24 mouse cellular contexts compared by ENCODE assay signal in the genomic region with DNA sequence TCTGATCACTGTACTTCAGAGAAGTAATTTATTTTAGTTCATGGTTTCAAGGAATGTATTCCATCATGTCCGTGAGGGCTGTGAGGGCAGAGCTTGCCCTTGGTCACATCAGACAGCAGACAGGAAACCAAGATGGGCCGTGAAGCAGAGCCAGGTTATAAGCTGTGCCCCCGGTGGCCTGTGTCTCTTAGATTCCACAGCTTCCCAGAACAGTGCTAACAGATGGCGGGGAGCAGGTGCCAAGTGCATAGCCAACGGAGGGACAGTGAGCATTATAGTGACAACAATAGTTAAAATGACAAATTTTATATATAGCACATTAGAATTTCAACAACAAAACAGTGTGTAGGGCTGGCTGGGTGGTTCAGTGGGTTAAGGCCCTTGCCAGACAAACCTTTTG. TPM values are rescaled to one million over a fixed set of nuclear protein-coding genes. Genes with fewer than 3 reads are reported as not detected.
DNase-seq lines count a peak whose midpoint lies in the region; ATAC-seq and TF ChIP-seq lines count a peak whose summit lies in the region.
"Had no signal": no experiment of that assay in that cellular context is flagged by ENCODE, and none has a peak within 500 bp of the region (broad histone marks: within the 10 kb centered on the region; RNA-seq: fewer than 3 reads in every experiment).

No protein-coding gene starts in this region.

- H3K4me3 ChIP-seq in forebrain, embryonic 15.5 days: no peak overlapping the region
- no peak overlapping the region for H3K4me3 ChIP-seq in forebrain, embryonic 14.5 days (ENCODE audit: low read depth, low read length)
- H3K4me3 ChIP-seq in midbrain, postnatal 0 days (ENCODE audit: low read depth, low read length): no peak overlapping the region
- no peak overlapping the region for H3K4me3 ChIP-seq in midbrain, embryonic 15.5 days
- H3K4me3 ChIP-seq in myocyte: no peak overlapping the region
- H3K4me3 ChIP-seq: embryonic facial prominence, embryonic 12.5 days; limb, embryonic 10.5 days; megakaryocyte, embryonic 14.5 days had no signal

- H3K36me3 ChIP-seq in forebrain, embryonic 15.5 days: no peaks in the 10 kb centered on the region; the same call in 1 of the 2 replicates
- no peaks in the 10 kb centered on the region for H3K36me3 ChIP-seq in forebrain, embryonic 14.5 days (ENCODE audit: control insufficient read depth, insufficient read depth, low read length)
- peaks cover 3% of the 10 kb centered on the region; the same call in 1 of the 2 replicates for H3K36me3 ChIP-seq in midbrain, postnatal 0 days (ENCODE audit: insufficient read depth, low read length)
- no peaks in the 10 kb centered on the region for H3K36me3 ChIP-seq in midbrain, embryonic 15.5 days (replicated peaks)
- no peaks in the 10 kb centered on the region for H3K36me3 ChIP-seq in myocyte (ENCODE audit: control insufficient read depth, insufficient read depth)
- H3K36me3 ChIP-seq: embryonic facial prominence, embryonic 12.5 days had no signal

- H3K27me3 ChIP-seq in forebrain, embryonic 15.5 days: no peaks in the 10 kb centered on the region
- no peaks in the 10 kb centered on the region for H3K27me3 ChIP-seq in forebrain, embryonic 14.5 days (replicated peaks; ENCODE audit: control insufficient read depth, insufficient read depth, low read length)
- no peaks in the 10 kb centered on the region for H3K27me3 ChIP-seq in midbrain, postnatal 0 days (ENCODE audit: insufficient read depth, low read length)
- no peaks in the 10 kb centered on the region for H3K27me3 ChIP-seq in midbrain, embryonic 15.5 days (replicated peaks)
- H3K27me3 ChIP-seq in myocyte (ENCODE audit: control insufficient read depth, insufficient read depth, insufficient read length): no peaks in the 10 kb centered on the region
- H3K27me3 ChIP-seq: embryonic facial prominence, embryonic 12.5 days; megakaryocyte, embryonic 14.5 days had no signal

- H3K9ac ChIP-seq in forebrain, embryonic 15.5 days (replicated peaks): no peak overlapping the region
- no peak overlapping the region for H3K9ac ChIP-seq in forebrain, embryonic 14.5 days (ENCODE audit: low read length)
- no peak overlapping the region for H3K9ac ChIP-seq in midbrain, postnatal 0 days (replicated peaks; ENCODE audit: low read length, poor library complexity, severe bottlenecking)
- no peak overlapping the region for H3K9ac ChIP-seq in midbrain, embryonic 15.5 days
- H3K9ac ChIP-seq: embryonic facial prominence, embryonic 12.5 days; liver, postnatal 0 days had no signal

- H3K79me2 ChIP-seq in myocyte (ENCODE audit: control insufficient read depth, insufficient read depth): no peaks in the 10 kb centered on the region

- no peak overlapping the region for H3K4me2 ChIP-seq in forebrain, embryonic 15.5 days (replicated peaks)
- H3K4me2 ChIP-seq in forebrain, embryonic 14.5 days (ENCODE audit: low read length): no peak overlapping the region
- no peak overlapping the region for H3K4me2 ChIP-seq in midbrain, postnatal 0 days (ENCODE audit: low read depth, low read length, poor library complexity, severe bottlenecking)
- no peak overlapping the region for H3K4me2 ChIP-seq in midbrain, embryonic 15.5 days
- no peak overlapping the region for H3K4me2 ChIP-seq in myocyte (ENCODE audit: low read depth)
- H3K4me2 ChIP-seq: embryonic facial prominence, embryonic 12.5 days had no signal

- H3K9me3 ChIP-seq in forebrain, embryonic 15.5 days: no peaks in the 10 kb centered on the region
- no peaks in the 10 kb centered on the region for H3K9me3 ChIP-seq in forebrain, embryonic 14.5 days (replicated peaks; ENCODE audit: control insufficient read depth, low read length)
- no peaks in the 10 kb centered on the region for H3K9me3 ChIP-seq in midbrain, postnatal 0 days (ENCODE audit: low read length)
- H3K9me3 ChIP-seq in midbrain, embryonic 15.5 days: no peaks in the 10 kb centered on the region
- H3K9me3 ChIP-seq: embryonic facial prominence, embryonic 12.5 days; G1E; limb, embryonic 10.5 days; megakaryocyte, embryonic 14.5 days had no signal

- TF ChIP-seq CTCF in midbrain, postnatal 0 days (IDR thresholded peaks at IDR 0.05): no peak

- no peak for TF ChIP-seq POLR2A in myocyte (IDR thresholded peaks at IDR 0.05; ENCODE audit: insufficient read length, low read depth)

- H3K4me1 ChIP-seq in forebrain, embryonic 15.5 days: peaks cover 16% of the 10 kb centered on the region
- H3K4me1 ChIP-seq in forebrain, embryonic 14.5 days (ENCODE audit: control insufficient read depth, insufficient read depth, low read length): peaks cover 5% of the 10 kb centered on the region
- H3K4me1 ChIP-seq in midbrain, postnatal 0 days (ENCODE audit: insufficient read depth, low read length): peaks cover 4% of the 10 kb centered on the region; the same call in 1 of the 2 replicates
- H3K4me1 ChIP-seq in midbrain, embryonic 15.5 days: peaks cover 6% of the 10 kb centered on the region
- H3K4me1 ChIP-seq: embryonic facial prominence, embryonic 12.5 days; limb, embryonic 10.5 days had no signal

- WGBS in forebrain, embryonic 15.5 days: 64% methylated on average over 5 of the region's 5 CpGs
- 65% methylated on average over 5 of the region's 5 CpGs for WGBS in forebrain, embryonic 14.5 days
- WGBS in midbrain, postnatal 0 days: 79% methylated on average over 5 of the region's 5 CpGs
- 64% methylated on average over 5 of the region's 5 CpGs for WGBS in midbrain, embryonic 15.5 days

- no peak for DNase-seq in forebrain, embryonic 14.5 days (ENCODE audit: low spot score)
- peak; percentile 13 for DNase-seq in midbrain, postnatal 0 days (ENCODE audit: low spot score)
- DNase-seq in cerebellum, adult 9-10 months: peak; percentile 90
- DNase-seq in lung, postnatal 14 days: no peak
- no peak for DNase-seq in spleen, adult 18-20 months
- DNase-seq: adrenal gland, postnatal 10 days; gastrocnemius, postnatal 25 days; kidney, adult 2 months; kidney, postnatal 25 days; layer of hippocampus, postnatal 36 days; liver, postnatal 0 days; lung, postnatal 10 days; midbrain, embryonic 14.5 days; right cerebral cortex, postnatal 14 days had no signal

- H3K27ac ChIP-seq in forebrain, embryonic 15.5 days (replicated peaks): peak overlapping the region; percentile 31
- H3K27ac ChIP-seq in forebrain, embryonic 14.5 days (ENCODE audit: low read depth, low read length): no peak overlapping the region
- H3K27ac ChIP-seq in midbrain, postnatal 0 days (ENCODE audit: low read depth, low read length): no peak overlapping the region
- H3K27ac ChIP-seq in midbrain, embryonic 15.5 days: no peak overlapping the region
- H3K27ac ChIP-seq: embryonic facial prominence, embryonic 12.5 days; limb, embryonic 10.5 days; stomach, postnatal 0 days had no signal

- no peak for ATAC-seq in forebrain, embryonic 15.5 days (replicated peaks)
- no peak for ATAC-seq in forebrain, embryonic 14.5 days
- no peak for ATAC-seq in midbrain, postnatal 0 days (ENCODE audit: low FRiP score)
- no peak for ATAC-seq in midbrain, embryonic 15.5 days (replicated peaks)
- ATAC-seq: activated CD4-positive, CD25-positive, alpha-beta regulatory T cell, adult 4 months; inflammation-experienced regulatory T-cells, adult 6 months; liver, postnatal 0 days had no signal

- H3ac ChIP-seq in myocyte (ENCODE audit: control insufficient read depth, insufficient read length): no peak overlapping the region

TF ChIP-seq in myocyte, 11 proteins besides CTCF, POLR2A, EP300 and RAD21:
- TF ChIP-seq TCF3 (IDR thresholded peaks at IDR 0.05; ENCODE audit: insufficient read length, low read depth) (no peak), TCF12 (IDR thresholded peaks at IDR 0.05; ENCODE audit: insufficient read depth, poor library complexity, severe bottlenecking) (no peak), REST (IDR thresholded peaks at IDR 0.05; ENCODE audit: insufficient read depth, insufficient read length) (no peak), E2F4 (IDR thresholded peaks at IDR 0.05; ENCODE audit: insufficient read depth) (no peak), POLR2AphosphoS2 (IDR thresholded peaks at IDR 0.05; ENCODE audit: insufficient read length, low read depth) (no peak), MYOG (IDR thresholded peaks at IDR 0.05; ENCODE audit: control insufficient read depth in 1 of 3, insufficient read depth in 1 of 3, insufficient read length in 2 of 3, low read depth in 2 of 3) (peak in 1 of 3 experiments; percentile 32), MYOD1 (IDR thresholded peaks at IDR 0.05; ENCODE audit: control insufficient read depth in 1 of 3, insufficient read length in 2 of 3, low read depth in 2 of 3) (peak in 2 of 3 experiments; percentile 29 to 73), SRF (IDR thresholded peaks at IDR 0.05; ENCODE audit: control insufficient read depth, insufficient read length, low read depth) (no peak)

RNA-seq across cellular contexts. Expression of a gene that starts 51.3 kb away (rescaled TPM):
- 3.8 and 4.3 TPM in 2 replicates for polyA plus RNA-seq in forebrain, embryonic 15.5 days (2015; fragmentation: Nextera tagmentation; extraction: Ambion mirVana)
- polyA plus RNA-seq in forebrain, embryonic 14.5 days (2014; fragmentation: Nextera tagmentation; extraction: Ambion mirVana): 2.6 TPM in 2 replicates
- 7.8 and 9.0 TPM in 2 replicates for total RNA-seq in midbrain, postnatal 0 days (2014; rRNA removed)
- 5.1 and 5.3 TPM in 2 replicates for polyA plus RNA-seq in midbrain, postnatal 0 days (2015; fragmentation: Nextera tagmentation; extraction: Ambion mirVana)
- 4.7 and 5.9 TPM in 2 replicates for polyA plus RNA-seq in midbrain, embryonic 15.5 days (2015; fragmentation: Nextera tagmentation; extraction: Ambion mirVana)
- polyA plus RNA-seq in myocyte (2012; fragmentation: generic; extraction: Trizol): 6.5 TPM

Comparison
In these comparisons a context has a peak if more than half of its experiments do, and no peak if none do; other contexts are left out.
1. DNase-seq: peak in midbrain, postnatal 0 days (single experiment) and cerebellum, adult 9-10 months (single experiment); none in forebrain, embryonic 14.5 days (single experiment), lung, postnatal 14 days (single experiment) and spleen, adult 18-20 months (0 of 2).